Mouse (Mus musculus): ENCODE data around the gene Nuak2. TPM values are rescaled to one million over a fixed set of nuclear protein-coding genes. Genes with fewer than 3 reads are reported as not detected.

The Nuak2 gene
- polyA plus RNA-seq, 1 experiment, result not detected

GRCm38 (mm10) chr1:132374140-132374872 is 58.4 kb downstream of the Nuak2 start:
- 0 out of 2 replicates have a peak overlapping the region, but pooled peaks have one; percentile 57 for H3K27ac ChIP-seq (ENCODE audit: insufficient read depth, low read depth, low read length)
- 54% methylated on average over 5 of the region's 5 CpGs for WGBS
- H3K4me1 ChIP-seq (ENCODE audit: control insufficient read depth, insufficient read depth, low read length), result peaks cover 57% of the 10 kb centered on the region
- TF ChIP-seq POLR2A (IDR thresholded peaks at IDR 0.05; ENCODE audit: insufficient read depth, low read depth, low read length) (no peak), CTCF (IDR thresholded peaks at IDR 0.05; ENCODE audit: insufficient read depth, low read depth, low read length) (no peak)
- H3K4me3 ChIP-seq (ENCODE audit: insufficient read depth, low read depth, low read length), result no peak overlapping the region

- 56% methylated on average over 3 of the region's 3 CpGs for WGBS
- H3K4me1 ChIP-seq (ENCODE audit: control insufficient read depth, insufficient read depth, low read length), result peaks cover 62% of the 10 kb centered on the region
- H3K4me3 ChIP-seq (ENCODE audit: insufficient read depth, low read depth, low read length), result no peak overlapping the region
- TF ChIP-seq POLR2A (IDR thresholded peaks at IDR 0.05; ENCODE audit: insufficient read depth, low read depth, low read length), result no peak
- TF ChIP-seq CTCF (IDR thresholded peaks at IDR 0.05; ENCODE audit: insufficient read depth, low read depth, low read length), result no peak
- H3K27ac ChIP-seq (ENCODE audit: insufficient read depth, low read depth, low read length), result peak overlapping the region; percentile 57
These were observed 58.9 kb downstream of the Nuak2 start for GRCm38 (mm10) chr1:132374873-132375244.

GRCm38 (mm10) chr1:132375256-132375655 is 59.3 kb downstream of the Nuak2 start:
- TF ChIP-seq POLR2A (IDR thresholded peaks at IDR 0.05; ENCODE audit: insufficient read depth, low read depth, low read length), result no peak
- no peak for TF ChIP-seq CTCF (IDR thresholded peaks at IDR 0.05; ENCODE audit: insufficient read depth, low read depth, low read length)
- Histone ChIP-seq H3K4me1 (ENCODE audit: control insufficient read depth, insufficient read depth, low read length) (peaks cover 62% of the 10 kb centered on the region), H3K4me3 (ENCODE audit: insufficient read depth, low read depth, low read length) (no peak overlapping the region), H3K27ac (ENCODE audit: insufficient read depth, low read depth, low read length) (peak overlapping the region; percentile 57)
- 9% methylated on average over 4 of the region's 4 CpGs for WGBS

GRCm38 (mm10) chr1:132376211-132377054 is 60.5 kb downstream of the Nuak2 start:
- peaks cover 62% of the 10 kb centered on the region for H3K4me1 ChIP-seq (ENCODE audit: control insufficient read depth, insufficient read depth, low read length)
- peak overlapping the region; percentile 38; the same call in 1 of the 2 replicates for H3K27ac ChIP-seq (ENCODE audit: insufficient read depth, low read depth, low read length)
- TF ChIP-seq POLR2A (IDR thresholded peaks at IDR 0.05; ENCODE audit: insufficient read depth, low read depth, low read length) (no peak), CTCF (IDR thresholded peaks at IDR 0.05; ENCODE audit: insufficient read depth, low read depth, low read length) (no peak)
- no peak overlapping the region for H3K4me3 ChIP-seq (ENCODE audit: insufficient read depth, low read depth, low read length)
- 48% methylated on average over 8 of the region's 8 CpGs for WGBS

GRCm38 (mm10) chr1:132377055-132377365 is 61.1 kb downstream of the Nuak2 start:
- Histone ChIP-seq H3K4me1 (ENCODE audit: control insufficient read depth, insufficient read depth, low read length) (peaks cover 60% of the 10 kb centered on the region), H3K27ac (ENCODE audit: insufficient read depth, low read depth, low read length) (peak overlapping the region; percentile 38; the same call in 1 of the 2 replicates), H3K4me3 (ENCODE audit: insufficient read depth, low read depth, low read length) (no peak overlapping the region)
- TF ChIP-seq CTCF (IDR thresholded peaks at IDR 0.05; ENCODE audit: insufficient read depth, low read depth, low read length) (no peak), POLR2A (IDR thresholded peaks at IDR 0.05; ENCODE audit: insufficient read depth, low read depth, low read length) (no peak)
- WGBS, result 37% methylated on average over 7 of the region's 7 CpGs

- TF ChIP-seq POLR2A (IDR thresholded peaks at IDR 0.05; ENCODE audit: insufficient read depth, low read depth, low read length) (no peak), CTCF (IDR thresholded peaks at IDR 0.05; ENCODE audit: insufficient read depth, low read depth, low read length) (no peak)
- no peak overlapping the region for H3K27ac ChIP-seq (ENCODE audit: insufficient read depth, low read depth, low read length)
These were observed 61.9 kb downstream of the Nuak2 start for GRCm38 (mm10) chr1:132377811-132378210.

GRCm38 (mm10) chr1:132380550-132381100 is 64.7 kb downstream of the Nuak2 start:
- H3K4me3 ChIP-seq (ENCODE audit: insufficient read depth, low read depth, low read length), result no peak overlapping the region
- TF ChIP-seq CTCF (IDR thresholded peaks at IDR 0.05; ENCODE audit: insufficient read depth, low read depth, low read length) (no peak), POLR2A (IDR thresholded peaks at IDR 0.05; ENCODE audit: insufficient read depth, low read depth, low read length) (no peak)
- WGBS, result 90% methylated on average over 27 of the region's 27 CpGs
- no peak overlapping the region for H3K27ac ChIP-seq (ENCODE audit: insufficient read depth, low read depth, low read length)
- peaks cover 57% of the 10 kb centered on the region for H3K4me1 ChIP-seq (ENCODE audit: control insufficient read depth, insufficient read depth, low read length)

More at GRCm38 (mm10) chr1:132377811-132378210, 61.9 kb downstream of the Nuak2 start:
- 69% methylated on average over 3 of the region's 3 CpGs for WGBS
- Histone ChIP-seq H3K4me3 (ENCODE audit: insufficient read depth, low read depth, low read length) (no peak overlapping the region), H3K4me1 (ENCODE audit: control insufficient read depth, insufficient read depth, low read length) (peaks cover 61% of the 10 kb centered on the region)

- 62% methylated on average over 10 of the region's 10 CpGs for WGBS
- H3K4me3 ChIP-seq (ENCODE audit: insufficient read depth, low read depth, low read length), result no peak overlapping the region
- TF ChIP-seq CTCF (IDR thresholded peaks at IDR 0.05; ENCODE audit: insufficient read depth, low read depth, low read length) (no peak), POLR2A (IDR thresholded peaks at IDR 0.05; ENCODE audit: insufficient read depth, low read depth, low read length) (no peak)
These were observed 66.0 kb downstream of the Nuak2 start for GRCm38 (mm10) chr1:132381929-132382328.

More at GRCm38 (mm10) chr1:132381929-132382328, 66.0 kb downstream of the Nuak2 start:
- Histone ChIP-seq H3K4me1 (ENCODE audit: control insufficient read depth, insufficient read depth, low read length) (peaks cover 56% of the 10 kb centered on the region), H3K27ac (ENCODE audit: insufficient read depth, low read depth, low read length) (no peak overlapping the region)

Other genes starting within 250 kb of the Nuak2 start
- gene Mfsd4a, start 248.1 kb upstream of the Nuak2 start, polyA plus RNA-seq (2012; ENCODE audit: insufficient read depth, insufficient read length, low replicate concordance, missing spikeins), result not detected in 2 replicates
- gene Cdk18, start 176.4 kb upstream of the Nuak2 start, polyA plus RNA-seq (2012; ENCODE audit: insufficient read depth, insufficient read length, low replicate concordance, missing spikeins), result not detected in 2 replicates
- not detected in 2 replicates for gene Lemd1, start 124.7 kb upstream of the Nuak2 start, polyA plus RNA-seq (2012; ENCODE audit: insufficient read depth, insufficient read length, low replicate concordance, missing spikeins)
- gene AC124108.1, start 124.7 kb upstream of the Nuak2 start, polyA plus RNA-seq (2012; ENCODE audit: insufficient read depth, insufficient read length, low replicate concordance, missing spikeins), result not detected in 2 replicates
- not detected in 2 replicates for gene Gm10188, start 86.4 kb upstream of the Nuak2 start, polyA plus RNA-seq (2012; ENCODE audit: insufficient read depth, insufficient read length, low replicate concordance, missing spikeins)
- gene Klhdc8a, start 17.5 kb upstream of the Nuak2 start, polyA plus RNA-seq (2012; ENCODE audit: insufficient read depth, insufficient read length, low replicate concordance, missing spikeins), result not detected in 2 replicates
- gene Tmcc2, start 75.2 kb downstream of the Nuak2 start, polyA plus RNA-seq (2012; ENCODE audit: insufficient read depth, insufficient read length, low replicate concordance, missing spikeins), result not detected in 2 replicates
- gene Dstyk, start 101.4 kb downstream of the Nuak2 start, polyA plus RNA-seq (2012; ENCODE audit: insufficient read depth, insufficient read length, low replicate concordance, missing spikeins), result not detected in 2 replicates
- 138 TPM in 1 of 2 replicates, not detected in the other for gene Rbbp5, start 161.2 kb downstream of the Nuak2 start, polyA plus RNA-seq (2012; ENCODE audit: insufficient read depth, insufficient read length, low replicate concordance, missing spikeins)
- not detected in 2 replicates for gene Tmem81, start 190.1 kb downstream of the Nuak2 start, polyA plus RNA-seq (2012; ENCODE audit: insufficient read depth, insufficient read length, low replicate concordance, missing spikeins)
- gene Cntn2, start 227.1 kb downstream of the Nuak2 start, polyA plus RNA-seq (2012; ENCODE audit: insufficient read depth, insufficient read length, low replicate concordance, missing spikeins), result not detected in 2 replicates

Measured in olfactory bulb, adult 2 months (tissue).